Mouse (Mus musculus) adrenal gland, postnatal 14 days (tissue): ENCODE measurements around the gene Srgap2. TPM values are rescaled to one million over a fixed set of nuclear protein-coding genes. Genes with fewer than 3 reads are reported as not detected.

Experiments used
- DNase-seq: peaks from one replicate; pipeline ENCODE4 v3.0.0; 2021; ENCODE audit warnings: mixed read lengths
- microRNA-seq, 2 experiments: library from miRNA; unstranded; fragments of <30 nt; microRNA quantifications; one replicate each; pipeline ENCODE4 v1.2.0; 2021
- total RNA-seq: library from RNA; stranded (reverse); gene quantifications from 2 replicates; pipeline ENCODE4 v1.2.3, GENCODE M21; 2021

Gene Srgap2
- total RNA-seq, 1 experiment from 2014 or later: 29.0 TPM

GRCm38 (mm10) chr1:131245926-131246325 lies 281.2 kb downstream of the Srgap2 start:
- peak; percentile 80 for DNase-seq

DNA sequence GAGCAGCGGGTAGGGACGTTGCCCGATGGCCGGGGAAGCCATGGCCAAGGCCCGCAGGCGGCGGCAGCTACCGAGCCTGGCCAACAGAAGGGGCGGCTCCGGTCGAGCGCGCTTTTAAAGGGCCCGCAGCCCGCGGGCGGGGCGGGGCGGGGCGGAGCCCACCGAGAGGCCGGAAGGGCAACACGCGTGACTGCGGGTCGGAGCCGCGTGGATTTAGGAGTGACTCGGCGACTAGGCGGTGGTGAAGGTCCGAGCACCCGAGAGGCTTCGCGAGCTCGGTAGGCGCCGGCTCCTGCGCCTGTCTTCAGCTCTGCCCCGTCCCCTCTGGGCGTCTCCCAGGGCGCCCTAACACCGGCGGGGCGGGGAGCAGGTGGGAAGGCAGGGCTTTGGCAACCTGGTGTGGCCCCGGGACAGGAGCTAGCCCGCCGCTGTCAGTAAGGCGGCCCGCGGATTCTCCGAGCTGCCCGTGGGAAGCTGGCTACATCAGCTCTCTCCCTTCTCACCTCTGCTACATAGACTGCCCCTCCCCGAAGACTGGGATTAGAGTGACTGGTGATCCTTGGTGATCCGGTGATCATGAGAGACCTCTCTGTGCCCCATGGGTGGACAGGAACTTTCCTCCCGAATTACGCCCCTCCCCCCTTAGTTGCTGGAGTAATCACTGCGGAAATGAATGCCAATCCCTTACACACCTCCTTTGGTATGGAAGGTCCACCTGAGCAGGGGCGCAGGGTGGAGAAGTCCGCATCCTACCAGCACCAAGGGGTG lies 281.9 kb downstream of the Srgap2 start, which contains the start of gene Rassf5:
Rassf5 (minus strand) TSS at position 170 of the 768 bp plus-strand sequence.
- peak; percentile 91 for DNase-seq

DNA sequence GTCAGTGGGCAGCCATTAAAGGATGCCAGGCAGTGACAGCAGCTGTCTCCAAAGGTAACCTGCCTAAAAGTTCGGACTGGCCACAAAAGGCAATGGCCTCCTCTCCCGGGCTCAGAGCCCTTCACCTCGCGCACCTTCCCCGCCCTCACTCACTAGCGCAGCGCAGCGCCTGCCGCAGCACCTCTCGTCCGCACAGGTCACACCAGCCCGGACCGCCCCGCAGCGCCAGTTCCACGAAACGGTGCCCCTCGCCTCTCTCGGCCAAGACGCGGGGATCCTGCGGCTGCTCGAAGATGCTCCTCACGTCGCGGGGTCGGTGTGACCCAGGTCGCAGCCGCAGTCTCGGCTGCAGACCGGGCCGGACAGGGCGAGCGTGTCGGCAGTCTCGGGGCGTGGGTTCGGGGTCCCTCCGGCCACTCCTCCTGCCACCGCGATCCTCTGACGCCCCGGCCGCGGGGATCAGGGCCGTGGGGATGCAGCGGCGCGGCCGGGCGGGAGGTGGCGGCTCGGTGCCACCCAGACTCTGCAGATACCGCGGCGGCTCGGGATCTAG lies 282.5 kb downstream of the Srgap2 start:
- DNase-seq: peak; percentile 54

GRCm38 (mm10) chr1:131242956-131243355 lies 284.2 kb downstream of the Srgap2 start:
- DNase-seq: no peak

- DNase-seq: no peak
These were observed 287.5 kb downstream of the Srgap2 start for GRCm38 (mm10) chr1:131239576-131240193.

DNA sequence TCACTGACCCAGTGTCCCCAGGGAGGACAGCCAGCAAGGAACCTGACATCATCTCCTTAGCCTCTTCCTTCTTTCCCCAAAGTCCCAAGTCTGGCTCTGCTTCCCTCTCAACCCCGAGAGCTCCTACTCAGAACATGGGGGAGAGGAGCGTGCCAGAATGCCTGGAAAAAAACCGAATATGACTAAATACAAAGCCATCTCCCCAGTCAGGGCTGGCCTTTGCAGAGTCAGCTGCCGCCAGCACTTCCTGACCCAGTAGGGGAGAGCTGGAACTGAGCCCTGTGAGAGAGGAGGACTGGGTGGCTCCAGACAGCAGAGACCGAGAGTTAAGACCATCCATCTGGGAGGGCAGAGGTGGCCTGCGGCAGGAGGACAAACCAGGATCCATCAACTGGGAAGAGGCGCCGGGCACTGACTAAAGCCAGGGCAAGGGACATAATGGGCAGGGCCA lies 288.2 kb downstream of the Srgap2 start:
- DNase-seq: peak; percentile 85

DNA sequence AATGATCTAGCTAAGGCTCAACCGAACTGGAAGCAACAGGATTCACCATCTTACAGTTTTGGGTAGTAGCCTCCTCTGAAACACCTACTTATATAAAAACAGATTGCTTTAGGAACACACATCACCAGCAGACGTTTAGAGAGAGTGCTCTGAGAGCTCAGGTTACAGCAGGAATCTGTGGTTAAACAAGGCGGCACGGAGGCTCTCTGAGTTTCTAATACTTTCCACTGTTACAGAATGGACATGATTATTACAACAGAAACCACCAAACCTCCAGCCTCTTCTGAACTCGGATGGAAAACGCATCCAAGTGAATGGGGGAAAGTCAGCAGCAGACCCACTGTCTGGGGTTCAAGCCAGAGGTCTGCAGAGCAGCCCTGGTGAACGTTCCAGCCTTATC lies 291.1 kb downstream of the Srgap2 start:
- no peak for DNase-seq

Small RNA genes within 50 kb of the gene (microRNA-seq; reads per million reads assigned to microRNA genes)
- 0 reads per million in 2 experiments for gene Gm24273

Other genes starting within 250 kb of the Srgap2 start
- 10.4 and 19.3 TPM in 2 replicates for gene Ikbke, start 247.7 kb downstream of the Srgap2 start, total RNA-seq
- 1.2 and 1.3 TPM in 2 replicates for gene Fam72a, start 551 bp upstream of the Srgap2 start, total RNA-seq
- gene Avpr1b, start 71.9 kb upstream of the Srgap2 start, total RNA-seq: 0.19 and 0.22 TPM in 2 replicates
- 9.2 and 23.3 TPM in 2 replicates for gene Ctse, start 111.0 kb upstream of the Srgap2 start, total RNA-seq
- gene Rab7b, start 161.3 kb upstream of the Srgap2 start, total RNA-seq: 2.7 and 3.5 TPM in 2 replicates
- 0.07 and 0.08 TPM in 2 replicates for gene Slc26a9, start 216.7 kb upstream of the Srgap2 start, total RNA-seq